Mouse (Mus musculus): ENCODE results near the gene Wwox. TPM values are rescaled to one million over a fixed set of nuclear protein-coding genes. Genes with fewer than 3 reads are reported as not detected.

Wwox gene
- polyA plus RNA-seq, 1 experiment from 2014 or later, result 3.5 TPM

- Histone ChIP-seq H3K4me2 (ENCODE audit: low read depth, low read length) (no peak overlapping the region), H3K9ac (ENCODE audit: low read depth, low read length) (no peak overlapping the region), H3K4me3 (ENCODE audit: low read depth, low read length) (no peak overlapping the region), H3K9me3 (replicated peaks; ENCODE audit: control insufficient read depth, low read length) (no peaks in the 10 kb centered on the region), H3K36me3 (ENCODE audit: control insufficient read depth, insufficient read depth) (no peaks in the 10 kb centered on the region), H3K27ac (ENCODE audit: low read length) (no peak overlapping the region), H3K4me1 (ENCODE audit: control insufficient read depth, low read depth, low read length) (no peaks in the 10 kb centered on the region), H3K27me3 (ENCODE audit: control insufficient read depth, insufficient read depth, low read depth, low read length) (no peaks in the 10 kb centered on the region)
- 74% methylated on average over 12 of the region's 12 CpGs for WGBS (ENCODE audit: insufficient replicate concordance)
- no peak for ATAC-seq (ENCODE audit: low read depth)
Measured at GRCm38 (mm10) chr8:115071231-115071630, 631.8 kb downstream of the Wwox start.

GRCm38 (mm10) chr8:115078296-115078695 lies 638.8 kb downstream of the Wwox start:
- Histone ChIP-seq H3K27me3 (ENCODE audit: control insufficient read depth, insufficient read depth, low read depth, low read length) (no peaks in the 10 kb centered on the region), H3K4me1 (ENCODE audit: control insufficient read depth, low read depth, low read length) (no peaks in the 10 kb centered on the region), H3K4me3 (ENCODE audit: low read depth, low read length) (no peak overlapping the region), H3K36me3 (ENCODE audit: control insufficient read depth, insufficient read depth) (no peaks in the 10 kb centered on the region), H3K9ac (ENCODE audit: low read depth, low read length) (no peak overlapping the region), H3K4me2 (ENCODE audit: low read depth, low read length) (no peak overlapping the region), H3K27ac (ENCODE audit: low read length) (no peak overlapping the region), H3K9me3 (replicated peaks; ENCODE audit: control insufficient read depth, low read length) (no peaks in the 10 kb centered on the region)
- ATAC-seq (ENCODE audit: low read depth), result no peak
- WGBS (ENCODE audit: insufficient replicate concordance), result 66% methylated on average over 7 of the region's 7 CpGs

- 61% methylated on average over 7 of the region's 7 CpGs for WGBS (ENCODE audit: insufficient replicate concordance)
- ATAC-seq (ENCODE audit: low read depth), result no peak
- no peaks in the 10 kb centered on the region for H3K4me1 ChIP-seq (ENCODE audit: control insufficient read depth, low read depth, low read length)
- no peak overlapping the region for H3K4me2 ChIP-seq (ENCODE audit: low read depth, low read length)
- no peaks in the 10 kb centered on the region for H3K27me3 ChIP-seq (ENCODE audit: control insufficient read depth, insufficient read depth, low read depth, low read length)
- no peaks in the 10 kb centered on the region for H3K9me3 ChIP-seq (replicated peaks; ENCODE audit: control insufficient read depth, low read length)
- no peak overlapping the region for H3K9ac ChIP-seq (ENCODE audit: low read depth, low read length)
- no peak overlapping the region for H3K27ac ChIP-seq (ENCODE audit: low read length)
- H3K36me3 ChIP-seq (ENCODE audit: control insufficient read depth, insufficient read depth), result no peaks in the 10 kb centered on the region
- no peak overlapping the region for H3K4me3 ChIP-seq (ENCODE audit: low read depth, low read length)
Measured at GRCm38 (mm10) chr8:115081302-115082207, 642.1 kb downstream of the Wwox start.

GRCm38 (mm10) chr8:115088162-115088561 lies 648.7 kb downstream of the Wwox start:
- ATAC-seq (ENCODE audit: low read depth), result no peak
- H3K4me3 ChIP-seq (ENCODE audit: low read depth, low read length), result no peak overlapping the region
- H3K27ac ChIP-seq (ENCODE audit: low read length), result no peak overlapping the region
- no peaks in the 10 kb centered on the region for H3K36me3 ChIP-seq (ENCODE audit: control insufficient read depth, insufficient read depth)
- no peaks in the 10 kb centered on the region for H3K4me1 ChIP-seq (ENCODE audit: control insufficient read depth, low read depth, low read length)
- no peaks in the 10 kb centered on the region for H3K27me3 ChIP-seq (ENCODE audit: control insufficient read depth, insufficient read depth, low read depth, low read length)
- H3K4me2 ChIP-seq (ENCODE audit: low read depth, low read length), result no peak overlapping the region
- no peaks in the 10 kb centered on the region for H3K9me3 ChIP-seq (replicated peaks; ENCODE audit: control insufficient read depth, low read length)
- no peak overlapping the region for H3K9ac ChIP-seq (ENCODE audit: low read depth, low read length)

GRCm38 (mm10) chr8:115089744-115090143 lies 650.3 kb downstream of the Wwox start:
- Histone ChIP-seq H3K9ac (ENCODE audit: low read depth, low read length) (no peak overlapping the region), H3K9me3 (replicated peaks; ENCODE audit: control insufficient read depth, low read length) (no peaks in the 10 kb centered on the region), H3K4me2 (ENCODE audit: low read depth, low read length) (no peak overlapping the region), H3K27ac (ENCODE audit: low read length) (no peak overlapping the region), H3K4me1 (ENCODE audit: control insufficient read depth, low read depth, low read length) (no peaks in the 10 kb centered on the region), H3K27me3 (ENCODE audit: control insufficient read depth, insufficient read depth, low read depth, low read length) (no peaks in the 10 kb centered on the region), H3K36me3 (ENCODE audit: control insufficient read depth, insufficient read depth) (no peaks in the 10 kb centered on the region), H3K4me3 (ENCODE audit: low read depth, low read length) (no peak overlapping the region)
- ATAC-seq (ENCODE audit: low read depth), result peak; percentile 63
- WGBS (ENCODE audit: insufficient replicate concordance), result 12% methylated on average over 7 of the region's 7 CpGs

- no peak overlapping the region for H3K4me3 ChIP-seq (ENCODE audit: low read depth, low read length)
- H3K27me3 ChIP-seq (ENCODE audit: control insufficient read depth, insufficient read depth, low read depth, low read length), result no peaks in the 10 kb centered on the region
- no peaks in the 10 kb centered on the region for H3K36me3 ChIP-seq (ENCODE audit: control insufficient read depth, insufficient read depth)
- H3K4me2 ChIP-seq (ENCODE audit: low read depth, low read length), result no peak overlapping the region
- H3K27ac ChIP-seq (ENCODE audit: low read length), result no peak overlapping the region
- peak; percentile 30 for ATAC-seq (ENCODE audit: low read depth)
- no peaks in the 10 kb centered on the region for H3K4me1 ChIP-seq (ENCODE audit: control insufficient read depth, low read depth, low read length)
- H3K9ac ChIP-seq (ENCODE audit: low read depth, low read length), result no peak overlapping the region
- no peaks in the 10 kb centered on the region for H3K9me3 ChIP-seq (replicated peaks; ENCODE audit: control insufficient read depth, low read length)
- 24% methylated on average over 5 of the region's 5 CpGs for WGBS (ENCODE audit: insufficient replicate concordance)
Measured at GRCm38 (mm10) chr8:115090202-115090601, 650.7 kb downstream of the Wwox start.

GRCm38 (mm10) chr8:115095548-115095947 lies 656.1 kb downstream of the Wwox start:
- no peaks in the 10 kb centered on the region for H3K27me3 ChIP-seq (ENCODE audit: control insufficient read depth, insufficient read depth, low read depth, low read length)
- no peak for ATAC-seq (ENCODE audit: low read depth)
- no peaks in the 10 kb centered on the region for H3K4me1 ChIP-seq (ENCODE audit: control insufficient read depth, low read depth, low read length)
- H3K4me2 ChIP-seq (ENCODE audit: low read depth, low read length), result no peak overlapping the region
- H3K27ac ChIP-seq (ENCODE audit: low read length), result no peak overlapping the region
- no peaks in the 10 kb centered on the region for H3K9me3 ChIP-seq (replicated peaks; ENCODE audit: control insufficient read depth, low read length)
- H3K36me3 ChIP-seq (ENCODE audit: control insufficient read depth, insufficient read depth), result no peaks in the 10 kb centered on the region
- no peak overlapping the region for H3K9ac ChIP-seq (ENCODE audit: low read depth, low read length)
- WGBS (ENCODE audit: insufficient replicate concordance), result 74% methylated on average over 4 of the region's 4 CpGs
- H3K4me3 ChIP-seq (ENCODE audit: low read depth, low read length), result no peak overlapping the region

GRCm38 (mm10) chr8:115097988-115098562 lies 658.6 kb downstream of the Wwox start:
- Histone ChIP-seq H3K9me3 (replicated peaks; ENCODE audit: control insufficient read depth, low read length) (no peaks in the 10 kb centered on the region), H3K4me2 (ENCODE audit: low read depth, low read length) (no peak overlapping the region)

GRCm38 (mm10) chr8:115109309-115109708 lies 669.9 kb downstream of the Wwox start:
- no peak for ATAC-seq (ENCODE audit: low read depth)
- no peak overlapping the region for H3K4me3 ChIP-seq (ENCODE audit: low read depth, low read length)
- H3K9me3 ChIP-seq (replicated peaks; ENCODE audit: control insufficient read depth, low read length), result no peaks in the 10 kb centered on the region
- H3K36me3 ChIP-seq (ENCODE audit: control insufficient read depth, insufficient read depth), result no peaks in the 10 kb centered on the region
- WGBS (ENCODE audit: insufficient replicate concordance), result 65% methylated on average over 3 of the region's 3 CpGs
- H3K27me3 ChIP-seq (ENCODE audit: control insufficient read depth, insufficient read depth, low read depth, low read length), result no peaks in the 10 kb centered on the region
- H3K27ac ChIP-seq (ENCODE audit: low read length), result no peak overlapping the region
- no peak overlapping the region for H3K9ac ChIP-seq (ENCODE audit: low read depth, low read length)
- no peak overlapping the region for H3K4me2 ChIP-seq (ENCODE audit: low read depth, low read length)
- no peaks in the 10 kb centered on the region for H3K4me1 ChIP-seq (ENCODE audit: control insufficient read depth, low read depth, low read length)

More at GRCm38 (mm10) chr8:115097988-115098562, 658.6 kb downstream of the Wwox start:
- Histone ChIP-seq H3K27ac (ENCODE audit: low read length) (no peak overlapping the region), H3K4me1 (ENCODE audit: control insufficient read depth, low read depth, low read length) (no peaks in the 10 kb centered on the region), H3K27me3 (ENCODE audit: control insufficient read depth, insufficient read depth, low read depth, low read length) (no peaks in the 10 kb centered on the region), H3K9ac (ENCODE audit: low read depth, low read length) (no peak overlapping the region), H3K36me3 (ENCODE audit: control insufficient read depth, insufficient read depth) (no peaks in the 10 kb centered on the region), H3K4me3 (ENCODE audit: low read depth, low read length) (no peak overlapping the region)
- no peak for ATAC-seq (ENCODE audit: low read depth)
- 71% methylated on average over 9 of the region's 9 CpGs for WGBS (ENCODE audit: insufficient replicate concordance)
